Mouse (Mus musculus) cortical plate, adult 2 months (tissue): Measurements from ENCODE around the gene Wnt10b.

Experiments used
- CTCF ChIP-seq: fragments of 200-500 bp; IDR thresholded peaks from 2 replicates; pipeline ENCODE4 v1.5.1; 2011; ENCODE audit warnings: mild to moderate bottlenecking, control low read depth, low read length; ENCODE audit not compliant: insufficient read depth; ENCODE audit errors: extremely low read depth
- POLR2A ChIP-seq: fragments of 200-500 bp; IDR thresholded peaks from 2 replicates; pipeline ENCODE4 v1.6.1; 2011; ENCODE audit warnings: mild to moderate bottlenecking, low read length, control low read depth; ENCODE audit not compliant: insufficient read depth; ENCODE audit errors: extremely low read depth

- TF ChIP-seq CTCF (peak; percentile 57), POLR2A (no peak)
These were observed 40.1 kb downstream of the Wnt10b start for GRCm38 (mm10) chr15:98737881-98738280.
